In the genomic region with DNA sequence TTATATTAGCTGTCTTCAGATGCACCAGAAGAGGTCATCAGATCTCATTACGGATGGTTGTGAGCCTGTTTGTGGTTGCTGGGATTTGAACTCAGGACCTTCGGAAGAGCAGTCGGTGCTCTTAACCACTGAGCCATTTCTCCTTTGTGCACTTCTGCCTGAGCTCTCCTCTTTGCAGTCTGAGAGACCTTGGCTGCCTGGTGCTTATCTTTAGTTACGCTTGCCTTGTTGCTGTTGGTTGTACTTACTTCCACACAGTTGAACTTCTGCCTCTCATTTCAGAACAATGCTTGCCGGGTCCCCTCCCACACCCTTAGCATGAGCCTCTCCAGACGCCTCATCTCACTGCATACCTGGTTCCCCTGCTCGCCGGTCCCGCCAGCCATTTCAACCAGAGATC, we compare ENCODE assay signal across 20 mouse cellular contexts. TPM values are rescaled to one million over a fixed set of nuclear protein-coding genes. Genes with fewer than 3 reads are reported as not detected.
DNase-seq lines count a peak whose midpoint lies in the region; TF ChIP-seq lines count a peak whose summit lies in the region.
"Had no signal": no experiment of that assay in that cellular context is flagged by ENCODE, and none has a peak within 500 bp of the region (broad histone marks: within the 10 kb centered on the region; RNA-seq: fewer than 3 reads in every experiment).

No protein-coding gene starts in this region.

- WGBS in lung, adult 2 months: 82% methylated on average over 9 of the region's 9 CpGs

- TF ChIP-seq POLR2A in MEL (IDR thresholded peaks at IDR 0.05; ENCODE audit: control insufficient read depth in 1 of 2, insufficient read depth in 1 of 2, low read depth in 1 of 2, low read length in 2 of 2, poor library complexity in 1 of 2): no peak
- TF ChIP-seq POLR2A in lung, adult 2 months (IDR thresholded peaks at IDR 0.05; ENCODE audit: borderline replicate concordance, extremely low read depth, low read depth, low read length): no peak

- no peak overlapping the region for H3K4me3 ChIP-seq in MEL (ENCODE audit: control insufficient read depth in 1 of 2, insufficient read depth in 1 of 2, low read depth in 2 of 2, low read length in 2 of 2)
- H3K4me3 ChIP-seq in lung, adult 2 months (replicated peaks; ENCODE audit: extremely low read depth, low read depth, low read length): no peak overlapping the region

- H3K27me3 ChIP-seq in MEL (ENCODE audit: control insufficient read depth in 1 of 2, insufficient read depth in 2 of 2, low read length in 2 of 2): no peaks in the 10 kb centered on the region
- H3K27me3 ChIP-seq: CH12.LX, Patski had no signal

- no peak for TF ChIP-seq RAD21 in MEL (IDR thresholded peaks at IDR 0.05; ENCODE audit: low read depth, low read length)

- H3K79me2 ChIP-seq in MEL (ENCODE audit: control insufficient read depth, insufficient read depth, low read length, poor library complexity): no peaks in the 10 kb centered on the region

- H3K36me3 ChIP-seq in MEL (ENCODE audit: control insufficient read depth in 1 of 2, insufficient read depth in 2 of 2, low read length in 2 of 2): no peaks in the 10 kb centered on the region
- H3K36me3 ChIP-seq: G1E had no signal

- TF ChIP-seq EP300 in MEL (IDR thresholded peaks at IDR 0.05; ENCODE audit: low read depth in 1 of 2, low read length in 2 of 2): no peak

- no peak overlapping the region for H3K9ac ChIP-seq in MEL (ENCODE audit: control insufficient read depth, low read depth, low read length, poor library complexity, severe bottlenecking)

- no peaks in the 10 kb centered on the region for H3K9me3 ChIP-seq in MEL (replicated peaks; ENCODE audit: insufficient read depth, low read length)

- no peaks in the 10 kb centered on the region for H3K4me1 ChIP-seq in MEL (ENCODE audit: control insufficient read depth in 1 of 2, insufficient read depth in 2 of 2, low read length in 2 of 2)
- no peaks in the 10 kb centered on the region for H3K4me1 ChIP-seq in lung, adult 2 months (ENCODE audit: control insufficient read depth, insufficient read depth, low read length)

- H3K27ac ChIP-seq in MEL (ENCODE audit: control insufficient read depth, low read depth, low read length): no peak overlapping the region

- no peak for TF ChIP-seq CTCF in MEL (IDR thresholded peaks at IDR 0.05 in 2 of 3, conservative IDR thresholded peaks at IDR 0.05 in 1 of 3; ENCODE audit: control insufficient read depth in 1 of 3, insufficient read depth in 1 of 3, low read depth in 2 of 3, low read length in 3 of 3, poor library complexity in 1 of 3, severe bottlenecking in 1 of 3)
- no peak for TF ChIP-seq CTCF in lung, adult 2 months (IDR thresholded peaks at IDR 0.05; ENCODE audit: insufficient read depth, low read length)

- DNase-seq in MEL (ENCODE audit: low read depth, low spot score): peak; percentile 41
- DNase-seq in retina, embryonic 14.5 days (ENCODE audit: low spot score): peak; percentile 59
- DNase-seq in retina, postnatal 1 day: peak; percentile 56
- DNase-seq in lung, adult 2 months: no peak
- DNase-seq in right cerebral cortex, adult 2 months (ENCODE audit: low spot score in 2 of 2): no peak
- no peak for DNase-seq in lung, postnatal 14 days
- DNase-seq: adrenal gland, adult 2 months; adrenal gland, adult 8-10 months; adrenal gland, postnatal 10 days; adrenal gland, postnatal 25 days; adrenal gland, postnatal 36 days; B cell, adult 2 months; cerebellum, adult 11 months; cerebellum, adult 11-12 months; cerebellum, adult 18-20 months; cerebellum, adult 2 months had no signal

TF ChIP-seq in MEL, 35 proteins besides CTCF, POLR2A, EP300 and RAD21:
- TF ChIP-seq NELFE (IDR thresholded peaks at IDR 0.05; ENCODE audit: low read depth, low read length) (no peak), TBP (IDR thresholded peaks at IDR 0.05; ENCODE audit: low read depth, low read length) (peak; percentile 95)

RNA-seq across cellular contexts. Expression of a gene that starts 14.1 kb away (rescaled TPM):
- total RNA-seq in MEL (2012; rRNA removed): not detected in 2 replicates
- not detected for polyA plus RNA-seq in MEL (2012; ENCODE audit: insufficient read depth in 1 of 2, insufficient read length in 2 of 2, low read depth in 1 of 2, low replicate concordance in 2 of 2, missing spikeins in 1 of 2)
- polyA plus RNA-seq in lung, adult 2 months (2012; rRNA removed): 6.1 and 7.4 TPM in 2 replicates
- total RNA-seq: CH12.LX had no signal
- polyA plus RNA-seq: C2C12, G1E, Patski had no signal

Comparison
In these comparisons a context has a peak if more than half of its experiments do, and no peak if none do; other contexts are left out.
1. DNase-seq: peak in MEL (single experiment), retina, embryonic 14.5 days (single experiment) and retina, postnatal 1 day (single experiment); none in lung, adult 2 months (single experiment), right cerebral cortex, adult 2 months (0 of 2) and lung, postnatal 14 days (single experiment).